In genomic region chr1:132263618-132264017, GRCm38 (mm10) we compare ENCODE assay signal across 29 mouse cellular contexts. TPM values are rescaled to one million over a fixed set of nuclear protein-coding genes. Genes with fewer than 3 reads are reported as not detected.
"Had no signal": no experiment of that assay in that cellular context is flagged by ENCODE, and none has a peak within 500 bp of the region (broad histone marks: within the 10 kb centered on the region; RNA-seq: fewer than 3 reads in every experiment).

No protein-coding gene starts in this region.

- H3K27ac ChIP-seq: limb, embryonic 10.5 days; limb, embryonic 13.5 days; liver, embryonic 13.5 days; midbrain, embryonic 13.5 days; neural tube, embryonic 13.5 days had no signal

- H3K9ac ChIP-seq: limb, embryonic 13.5 days; liver, embryonic 13.5 days; lung, embryonic 14.5 days; midbrain, embryonic 13.5 days; neural tube, embryonic 13.5 days had no signal

- H3K4me2 ChIP-seq: limb, embryonic 13.5 days; lung, embryonic 14.5 days; midbrain, embryonic 13.5 days; neural tube, embryonic 13.5 days had no signal

- H3K27me3 ChIP-seq: limb, embryonic 13.5 days; midbrain, embryonic 13.5 days; neural tube, embryonic 13.5 days had no signal

- H3K9me3 ChIP-seq: limb, embryonic 10.5 days; liver, embryonic 13.5 days; megakaryocyte, embryonic 14.5 days; midbrain, embryonic 10.5 days; midbrain, embryonic 13.5 days; neural tube, embryonic 13.5 days had no signal

- H3K36me3 ChIP-seq: limb, embryonic 10.5 days; limb, embryonic 13.5 days; liver, embryonic 13.5 days; midbrain, embryonic 10.5 days; midbrain, embryonic 13.5 days; neural tube, embryonic 13.5 days had no signal

- DNase-seq: kidney, adult 9 months; kidney, postnatal 14 days; kidney, postnatal 4 days; liver; liver, embryonic 13.5 days; lung, embryonic 14.5 days; lung, postnatal 10 days; lung, postnatal 36 days; retina, postnatal 1 day; right cerebral cortex, postnatal 25 days; thymus, adult 18-20 months; thymus, postnatal 4 days had no signal

- H3K4me3 ChIP-seq: limb, embryonic 10.5 days; limb, embryonic 13.5 days; liver, embryonic 13.5 days; megakaryocyte, embryonic 14.5 days; midbrain, embryonic 10.5 days; midbrain, embryonic 13.5 days; myocyte; neural tube, embryonic 13.5 days had no signal

- ATAC-seq: midbrain, embryonic 13.5 days; midbrain, embryonic 16.5 days had no signal

RNA-seq across cellular contexts. Expression of gene Gm10188, which starts 34.1 kb away (rescaled TPM):
- total RNA-seq: layer of hippocampus, adult 18-20 months; layer of hippocampus, postnatal 14 days; left cerebral cortex, postnatal 25 days; monocyte, adult 5-6 weeks; neutrophil, adult 5-6 weeks had no signal
- polyA plus RNA-seq: kidney, embryonic 16.5 days; limb, embryonic 10.5 days; limb, embryonic 13.5 days; liver, embryonic 13.5 days; liver, embryonic 16.5 days; lung, embryonic 14.5 days; myocyte; neural tube, embryonic 13.5 days; spleen, adult 2 months; stomach, embryonic 16.5 days had no signal

RNA-seq across cellular contexts. Expression of gene Klhdc8a, which starts 34.8 kb away (rescaled TPM):
- total RNA-seq: monocyte, adult 5-6 weeks; neutrophil, adult 5-6 weeks had no signal
- polyA plus RNA-seq: limb, embryonic 10.5 days had no signal
